Mouse (Mus musculus): ENCODE data around the gene Sf3b4. TPM values are rescaled to one million over a fixed set of nuclear protein-coding genes. Genes with fewer than 3 reads are reported as not detected.

Gene Sf3b4
- polyA plus RNA-seq (2021; fragmentation: Nextera tagmentation) = 17.7 and 42.8 TPM in 2 replicates
- long read RNA-seq, experiment 1, transcript Sf3b4-201 (6 exons, 1,915 nt) = major isoform, 81 of 85 reads
- long read RNA-seq, experiment 1, partial matches to known transcripts = 3 of 85 reads
- long read RNA-seq, experiment 1, other reads (novel, unspliced or antisense) = 1 of 85 reads
- long read RNA-seq, experiment 2, transcript Sf3b4-201 (6 exons, 1,915 nt) = major isoform, 7 of 11 reads
- long read RNA-seq, experiment 2, partial matches to known transcripts = 4 of 11 reads
- long read RNA-seq, experiment 2, other reads (novel, unspliced or antisense) = 0 of 11 reads

GRCm38 (mm10) chr3:96172197-96173178 lies at the start of gene Sf3b4:
Gene Sf3b4 (plus strand): TSS chr3:96172332.

GRCm38 (mm10) chr3:96161869-96162840 lies 10.0 kb upstream of the Sf3b4 start, which contains the start of gene Mtmr11:
Gene Mtmr11 (plus strand): TSS chr3:96162004.

GRCm38 (mm10) chr3:96180727-96181477 lies 8.8 kb downstream of the Sf3b4 start, which contains the start of gene Sv2a:
Gene Sv2a (plus strand): TSS chr3:96181151.

GRCm38 (mm10) chr3:96219661-96220130 lies 47.6 kb downstream of the Sf3b4 start, which contains the start of the genes Bola1 and Hist2h2ab:
Gene Bola1 (minus strand): TSS chr3:96219709.
Gene Hist2h2ab (plus strand): TSS chr3:96219865.

GRCm38 (mm10) chr3:96220765-96221639 lies 48.9 kb downstream of the Sf3b4 start, which contains the start of the genes Hist2h2ac and Hist2h2be:
Gene Hist2h2ac (minus strand): TSS chr3:96220880.
Gene Hist2h2be (plus strand): TSS chr3:96221119.

Other genes starting within 250 kb of the Sf3b4 start
- gene Anp32e, start 243.1 kb upstream of the Sf3b4 start, polyA plus RNA-seq (2021; fragmentation: Nextera tagmentation) = 11.8 and 13.7 TPM in 2 replicates
- gene Plekho1, start 176.3 kb upstream of the Sf3b4 start, polyA plus RNA-seq (2021; fragmentation: Nextera tagmentation) = 16.5 and 28.8 TPM in 2 replicates
- gene Vps45, start 113.9 kb upstream of the Sf3b4 start, polyA plus RNA-seq (2021; fragmentation: Nextera tagmentation) = 26.6 and 36.6 TPM in 2 replicates
- gene Otud7b, start 67.8 kb upstream of the Sf3b4 start, polyA plus RNA-seq (2021; fragmentation: Nextera tagmentation) = 6.3 and 9.2 TPM in 2 replicates
- gene Mtmr11, start 10.3 kb upstream of the Sf3b4 start, polyA plus RNA-seq (2021; fragmentation: Nextera tagmentation) = 2.8 and 3.6 TPM in 2 replicates
- gene Sv2a, start 8.8 kb downstream of the Sf3b4 start, polyA plus RNA-seq (2021; fragmentation: Nextera tagmentation) = 68.9 and 69.5 TPM in 2 replicates
- 65.5 and 81.7 TPM in 2 replicates for gene Bola1, start 47.4 kb downstream of the Sf3b4 start, polyA plus RNA-seq (2021; fragmentation: Nextera tagmentation)
- 0.48 TPM in 1 of 2 replicates, not detected in the other for gene Hist2h2ab, start 47.5 kb downstream of the Sf3b4 start, polyA plus RNA-seq (2021; fragmentation: Nextera tagmentation)
- gene Hist2h2ac, start 48.5 kb downstream of the Sf3b4 start, polyA plus RNA-seq (2021; fragmentation: Nextera tagmentation) = 1.9 and 7.2 TPM in 2 replicates
- 3.9 and 7.0 TPM in 2 replicates for gene Hist2h2be, start 48.8 kb downstream of the Sf3b4 start, polyA plus RNA-seq (2021; fragmentation: Nextera tagmentation)
- 1.3 and 4.7 TPM in 2 replicates for gene Hist2h3c2, start 66.8 kb downstream of the Sf3b4 start, polyA plus RNA-seq (2021; fragmentation: Nextera tagmentation)
- gene Hist2h2aa2, start 67.9 kb downstream of the Sf3b4 start, polyA plus RNA-seq (2021; fragmentation: Nextera tagmentation) = 72.8 and 123 TPM in 2 replicates
- 110 and 145 TPM in 2 replicates for gene Hist2h2aa1, start 73.2 kb downstream of the Sf3b4 start, polyA plus RNA-seq (2021; fragmentation: Nextera tagmentation)
- gene Hist2h3c1, start 74.4 kb downstream of the Sf3b4 start, polyA plus RNA-seq (2021; fragmentation: Nextera tagmentation) = 0.31 and 0.82 TPM in 2 replicates
- gene Hist2h4, start 91.0 kb downstream of the Sf3b4 start, polyA plus RNA-seq (2021; fragmentation: Nextera tagmentation) = 0.64 and 1.9 TPM in 2 replicates
- 3.8 and 8.0 TPM in 2 replicates for gene Hist2h3b, start 96.3 kb downstream of the Sf3b4 start, polyA plus RNA-seq (2021; fragmentation: Nextera tagmentation)
- gene Hist2h2bb, start 97.4 kb downstream of the Sf3b4 start, polyA plus RNA-seq (2021; fragmentation: Nextera tagmentation) = not detected in 2 replicates
- gene Fcgr1, start 121.6 kb downstream of the Sf3b4 start, polyA plus RNA-seq (2021; fragmentation: Nextera tagmentation) = 2.0 and 4.6 TPM in 2 replicates

All from left cerebral cortex, adult 6 months (tissue).